Mouse (Mus musculus): ENCODE data around the gene Nabp1.
"Not testable (repeated sequence)": the region's sequence is repeated elsewhere in the genome, so short reads cannot be mapped to it uniquely, and the experiment has no call there.

Nabp1 gene

DNA sequence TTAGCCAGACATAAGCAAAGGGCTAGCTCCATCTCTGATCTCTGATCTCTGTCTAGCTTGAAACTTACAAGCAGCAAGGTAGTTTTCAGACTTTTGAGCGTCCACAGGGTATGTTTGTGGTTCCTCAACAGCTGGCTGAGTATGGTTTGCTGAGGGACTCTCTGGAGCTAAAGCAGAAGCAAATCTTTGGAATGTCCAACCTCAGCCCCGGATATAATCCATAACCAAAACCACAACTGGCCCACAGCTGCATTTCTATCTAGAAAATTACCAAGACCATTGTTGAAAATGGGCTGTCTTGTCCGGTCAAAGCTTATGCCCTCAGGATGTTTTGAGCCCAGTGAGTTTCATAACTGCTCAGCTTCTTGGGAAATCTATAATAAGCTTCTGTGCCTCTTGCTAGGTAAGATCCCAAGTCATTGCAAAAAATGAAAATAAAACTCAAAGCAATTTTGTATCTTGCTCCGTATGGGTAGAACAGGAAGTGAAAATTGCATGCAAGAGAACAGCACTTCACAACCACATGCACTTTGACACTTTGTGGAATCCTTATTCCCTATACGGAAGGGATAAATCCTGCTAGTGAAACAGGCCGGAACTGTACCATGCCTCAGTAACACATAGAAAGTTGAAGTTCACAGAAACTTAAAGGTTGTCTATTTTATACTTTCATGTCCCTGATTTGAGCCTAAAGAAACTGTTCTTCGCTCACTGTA lies 15.5 kb upstream of the Nabp1 start:
- DNase-seq (ENCODE audit: inconsistent age in 2 of 2, low spot score in 1 of 2): no peak

DNA sequence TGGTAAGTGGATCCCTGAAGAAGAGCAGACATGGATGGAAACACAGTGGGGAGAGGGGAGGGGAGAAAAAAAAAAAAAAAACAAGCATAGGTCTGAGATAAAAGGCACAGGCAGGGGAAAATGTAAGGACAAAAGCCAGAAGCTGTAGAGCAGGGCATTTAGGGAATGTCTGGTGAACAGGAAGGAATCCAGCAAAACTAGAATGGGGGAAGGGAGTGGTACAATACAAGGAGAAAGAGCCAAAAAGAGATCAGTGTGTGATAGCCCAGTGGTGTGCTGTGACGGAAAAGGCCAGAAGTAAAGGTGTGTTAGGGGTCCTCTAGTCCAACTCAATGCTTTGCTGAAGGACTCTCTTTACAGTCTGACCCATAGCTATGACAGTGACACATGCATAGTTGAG lies 8.1 kb upstream of the Nabp1 start:
- DNase-seq (ENCODE audit: inconsistent age in 2 of 2, low spot score in 1 of 2): no peak

DNA sequence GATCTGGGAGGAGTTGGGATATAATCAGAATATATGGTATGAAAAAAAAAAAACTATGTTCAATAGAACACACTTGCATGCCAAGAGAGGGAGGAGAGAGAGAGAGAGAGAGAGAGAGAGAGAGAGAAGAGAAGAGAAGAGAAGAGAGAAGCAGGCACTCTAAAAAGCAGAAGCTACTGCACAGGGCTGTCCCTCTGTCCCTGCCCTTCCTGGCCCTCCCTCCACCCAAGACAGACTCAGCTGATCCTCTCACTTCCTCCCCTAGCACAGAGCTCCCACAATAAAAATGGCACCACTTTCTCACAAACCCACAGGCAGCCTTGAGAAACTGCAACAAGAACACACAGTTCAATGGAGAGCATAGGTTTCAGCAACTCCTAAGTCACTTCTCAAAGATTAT lies 2.2 kb upstream of the Nabp1 start:
- no peak for DNase-seq (ENCODE audit: inconsistent age in 2 of 2, low spot score in 1 of 2)

DNA sequence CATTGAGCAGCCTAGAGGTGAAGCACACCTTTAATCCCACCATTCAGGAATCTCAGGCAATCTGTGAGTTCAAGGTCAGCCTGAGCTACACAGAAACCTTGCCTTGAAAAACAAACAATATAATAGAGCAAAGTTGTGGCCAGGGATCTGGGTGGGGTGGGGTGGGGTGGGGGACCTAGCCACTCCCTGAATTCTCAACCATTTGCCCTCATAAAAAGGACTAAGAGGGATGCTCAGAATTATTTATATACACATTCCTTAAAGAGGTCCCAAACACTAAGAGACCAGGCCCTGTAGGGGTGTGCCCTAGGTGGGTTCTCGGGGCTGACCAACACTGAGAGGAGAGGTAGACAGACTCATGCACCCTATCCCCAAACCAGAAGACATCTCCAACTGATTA lies 1.5 kb upstream of the Nabp1 start:
- DNase-seq (ENCODE audit: inconsistent age in 2 of 2, low spot score in 1 of 2): no peak

DNA sequence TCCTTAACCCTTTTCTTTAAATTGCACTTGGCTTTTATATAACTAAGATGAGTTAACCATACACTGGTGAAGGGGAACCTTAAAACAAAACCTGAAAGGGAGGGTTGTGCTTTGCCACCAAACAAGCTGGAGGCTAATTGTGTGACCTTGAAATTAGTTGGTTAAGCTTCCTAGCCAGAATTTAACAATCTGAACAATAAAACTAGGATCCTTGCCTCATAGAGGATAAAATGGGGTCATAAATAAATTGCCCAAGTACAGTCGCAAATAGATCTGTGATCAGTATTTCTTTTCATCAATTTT lies 753 bp upstream of the Nabp1 start:
- DNase-seq (ENCODE audit: inconsistent age in 2 of 2, low spot score in 1 of 2): no peak

DNA sequence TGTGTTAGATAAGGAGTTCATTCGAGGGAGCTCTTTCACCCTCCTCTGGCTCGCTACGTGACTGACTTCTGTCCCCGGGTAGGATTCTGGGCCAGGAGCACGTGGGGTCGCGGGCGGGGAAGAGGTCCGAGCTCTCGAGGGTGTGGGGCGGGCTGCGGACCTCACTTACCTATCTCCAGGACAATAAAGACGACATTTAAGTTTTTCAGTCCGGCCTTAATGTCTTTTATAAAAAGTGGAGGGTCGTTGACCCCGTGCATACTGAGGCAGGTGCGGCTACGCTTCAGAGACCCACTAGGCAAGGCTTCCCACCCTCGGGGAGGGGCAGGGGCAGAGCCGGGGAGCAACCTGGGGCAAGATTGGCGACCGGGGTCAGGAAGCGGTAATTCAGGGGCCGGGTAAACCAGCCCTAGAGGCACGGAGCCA lies 556 bp downstream of the Nabp1 start:
- no peak for DNase-seq (ENCODE audit: inconsistent age in 2 of 2, low spot score in 1 of 2)

DNA sequence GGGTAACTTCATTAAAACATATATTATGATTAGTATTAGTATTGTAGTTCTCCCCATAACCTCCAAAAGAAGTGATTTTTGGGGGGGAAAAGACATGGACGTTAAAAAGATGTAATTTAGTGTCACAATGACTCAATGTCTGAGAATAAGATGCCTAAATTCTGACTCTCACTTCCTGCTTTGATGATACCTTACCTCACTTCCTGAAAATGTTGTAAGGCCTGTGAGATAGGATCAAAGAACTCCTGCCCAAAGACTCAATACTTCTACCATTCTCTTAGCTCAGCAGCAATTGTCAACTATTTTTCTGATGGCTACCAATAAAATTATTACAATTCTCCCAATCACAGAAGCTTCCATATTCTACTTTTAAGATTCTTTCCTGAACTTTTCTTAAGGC lies 1.8 kb downstream of the Nabp1 start:
- no peak for DNase-seq (ENCODE audit: inconsistent age in 2 of 2, low spot score in 1 of 2)

DNA sequence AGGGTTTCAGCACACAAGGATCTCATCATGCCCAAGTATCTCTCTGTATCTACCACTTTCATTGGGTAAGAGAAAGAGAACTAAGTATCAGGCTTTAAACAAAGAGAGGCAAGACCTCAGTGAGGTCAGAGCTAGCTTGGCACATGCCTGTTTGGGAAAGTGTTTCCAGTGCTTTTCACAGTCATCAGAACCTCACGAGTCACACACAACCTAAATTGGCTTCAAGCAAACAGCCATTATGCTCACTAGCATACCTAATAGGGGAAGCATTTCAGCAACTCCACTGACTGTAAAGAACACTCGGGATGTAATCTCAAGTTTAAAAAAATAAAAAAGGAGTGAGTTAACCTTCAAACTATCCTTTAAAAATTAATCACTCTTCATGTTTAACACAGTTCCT lies 10.1 kb downstream of the Nabp1 start:
- no peak for DNase-seq (ENCODE audit: inconsistent age in 2 of 2, low spot score in 1 of 2)

DNA sequence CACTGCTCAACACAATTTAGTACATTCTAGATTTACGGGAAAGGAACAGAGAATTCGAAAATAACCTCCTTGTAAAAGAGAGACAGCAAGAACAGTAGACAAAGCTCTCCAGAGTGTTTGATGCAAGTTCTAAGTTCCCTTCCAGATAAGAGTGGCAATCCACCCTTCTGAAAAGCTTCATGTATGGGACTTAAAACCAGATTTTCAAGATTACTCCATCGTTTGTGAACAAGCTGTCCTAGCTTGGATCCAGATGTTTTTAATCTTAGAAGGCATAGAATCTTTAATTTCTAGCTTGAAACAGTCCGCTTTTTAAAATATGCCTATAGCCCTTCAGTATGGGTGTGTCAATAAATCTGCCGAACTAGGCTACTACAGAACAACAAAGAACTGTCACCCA lies 11.0 kb downstream of the Nabp1 start:
- no peak for DNase-seq (ENCODE audit: inconsistent age in 2 of 2, low spot score in 1 of 2)

DNA sequence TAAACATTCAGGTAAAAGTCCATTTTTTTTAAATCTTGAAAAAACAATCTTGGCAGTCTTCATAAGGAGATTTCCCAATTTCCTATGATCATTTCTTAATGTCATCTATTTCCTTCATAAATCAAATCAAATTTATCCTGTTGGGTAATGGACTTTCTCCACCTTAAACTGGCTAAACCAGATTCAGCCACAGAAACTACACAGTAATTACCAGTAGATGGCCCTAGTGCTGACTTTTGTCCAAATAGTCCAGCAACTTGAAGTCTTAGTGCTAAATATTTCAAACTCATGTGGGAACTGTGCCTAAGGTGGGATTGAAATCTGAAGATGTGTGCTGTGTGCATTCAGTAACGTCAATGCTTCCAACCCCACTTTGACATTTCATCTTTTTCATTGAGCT lies 11.8 kb downstream of the Nabp1 start:
- DNase-seq (ENCODE audit: inconsistent age in 2 of 2, low spot score in 1 of 2): peak in 1 of 2 experiments; percentile 71

DNA sequence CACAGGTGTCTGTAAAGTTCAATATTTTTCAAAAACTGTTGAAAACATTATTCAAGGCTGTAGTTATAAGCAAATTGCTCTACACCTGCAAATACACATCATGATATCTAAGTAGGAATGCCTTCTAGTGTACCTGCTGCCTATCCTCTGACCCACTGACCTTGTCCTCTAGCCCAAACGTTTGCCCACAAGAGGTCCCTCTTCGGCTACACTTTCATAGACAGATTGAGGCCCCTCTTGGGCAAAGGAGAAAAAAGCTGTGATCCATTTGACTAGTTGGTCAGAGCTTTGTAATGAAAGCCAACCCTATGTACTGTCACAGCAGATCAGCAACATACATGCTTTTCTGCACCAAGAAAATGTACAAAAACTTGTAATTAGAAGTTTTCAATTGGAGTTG lies 12.9 kb downstream of the Nabp1 start:
- no peak for DNase-seq (ENCODE audit: inconsistent age in 2 of 2, low spot score in 1 of 2)

DNA sequence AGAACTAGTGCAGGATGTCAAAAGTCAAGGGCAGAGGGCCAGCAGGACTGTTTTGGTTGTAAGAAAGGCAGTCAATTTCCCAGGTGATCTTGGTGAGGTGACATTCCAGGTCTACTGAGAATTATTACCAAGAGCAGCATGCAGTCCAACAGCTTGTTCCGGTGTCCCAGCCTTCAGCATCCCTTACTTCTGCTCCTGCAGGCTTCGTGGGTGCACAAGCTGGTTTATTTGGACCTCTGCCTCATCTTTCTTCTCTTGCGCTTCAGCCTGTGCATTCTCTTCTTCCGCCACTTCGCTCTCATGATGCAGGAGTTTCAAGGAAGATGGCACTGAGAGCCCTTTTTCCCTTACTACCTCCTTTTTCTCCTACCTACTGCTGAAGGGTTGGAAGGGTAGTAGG lies 15.2 kb downstream of the Nabp1 start:
- DNase-seq (ENCODE audit: inconsistent age in 2 of 2, low spot score in 1 of 2): peak in 1 of 2 experiments; percentile 16

DNA sequence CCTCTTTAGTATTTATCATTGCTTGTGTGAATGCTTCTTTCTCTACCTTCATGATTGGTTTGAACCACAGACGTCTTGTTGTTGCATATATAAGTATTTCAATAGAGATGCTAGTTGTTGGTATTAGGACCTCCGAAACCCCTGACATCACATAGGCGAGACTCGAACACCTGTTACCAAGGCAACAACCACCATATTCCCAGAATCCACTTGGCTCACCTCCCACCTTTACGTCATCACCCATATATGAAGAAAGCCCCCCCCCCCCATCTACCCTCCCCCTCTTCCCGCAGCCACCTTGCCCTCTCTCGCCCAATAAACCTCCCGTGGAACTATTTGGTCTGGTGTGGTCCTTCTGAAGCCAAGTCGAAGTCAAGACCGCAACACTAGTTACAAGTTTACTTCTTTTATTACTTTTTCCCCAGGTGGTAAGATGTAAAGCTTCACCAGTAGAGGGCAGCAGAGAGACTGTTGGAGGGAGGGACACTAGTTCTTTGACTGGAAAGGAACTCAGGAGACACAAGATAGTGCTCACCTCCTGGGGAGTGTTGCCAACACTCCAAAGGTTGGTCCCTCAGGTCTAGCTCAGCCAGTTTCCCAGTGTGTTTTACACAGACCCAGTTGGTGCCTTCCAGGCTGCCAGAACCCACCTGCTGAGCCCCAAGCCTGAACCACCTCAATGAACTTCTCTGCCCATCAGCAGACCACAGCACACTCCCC lies 19.3 kb downstream of the Nabp1 start:
- DNase-seq (ENCODE audit: inconsistent age in 2 of 2, low spot score in 1 of 2): peak in 1 of 2 experiments; percentile 82

DNA sequence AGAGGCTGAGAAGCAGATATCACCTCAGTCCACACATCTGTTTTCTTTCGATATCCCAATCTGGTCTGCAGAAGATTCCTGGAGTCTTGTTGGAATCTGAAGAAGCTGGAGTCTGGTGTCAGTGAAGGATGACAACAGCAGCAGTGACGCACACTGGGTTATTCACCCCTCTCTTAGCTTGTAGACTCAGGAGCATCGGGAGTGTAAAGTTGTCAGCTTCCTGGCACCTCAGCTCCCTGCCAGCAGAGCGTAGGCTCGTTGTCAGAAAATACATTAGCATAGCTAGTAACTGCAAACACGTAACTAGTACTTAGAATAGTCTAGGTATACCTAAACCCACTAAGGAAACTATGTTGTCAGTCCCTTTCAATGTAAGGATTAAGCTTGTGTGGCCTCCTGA lies 20.1 kb downstream of the Nabp1 start:
- DNase-seq (ENCODE audit: inconsistent age in 2 of 2, low spot score in 1 of 2): no peak

DNA sequence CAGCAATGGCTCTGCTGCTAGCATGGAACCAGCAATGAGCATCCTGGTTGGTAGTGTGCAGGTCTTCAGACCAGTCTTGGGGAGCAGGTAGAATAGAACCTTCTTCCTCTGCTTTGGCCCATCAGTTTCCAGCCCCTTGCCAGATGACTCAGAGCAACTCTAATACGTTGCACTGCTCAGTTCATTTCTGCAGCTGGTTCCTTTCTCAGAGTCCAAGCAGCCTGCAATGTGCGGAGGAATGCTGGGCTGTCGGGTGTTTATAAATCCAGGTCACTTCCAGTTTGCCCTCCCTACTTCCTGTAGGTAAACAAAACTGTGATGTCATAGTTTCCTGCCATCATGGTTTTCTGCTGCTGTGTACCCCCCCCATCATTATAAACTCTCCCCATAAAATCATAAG lies 21.0 kb downstream of the Nabp1 start:
- peak in 1 of 2 experiments; percentile 11 for DNase-seq (ENCODE audit: inconsistent age in 2 of 2, low spot score in 1 of 2)

DNA sequence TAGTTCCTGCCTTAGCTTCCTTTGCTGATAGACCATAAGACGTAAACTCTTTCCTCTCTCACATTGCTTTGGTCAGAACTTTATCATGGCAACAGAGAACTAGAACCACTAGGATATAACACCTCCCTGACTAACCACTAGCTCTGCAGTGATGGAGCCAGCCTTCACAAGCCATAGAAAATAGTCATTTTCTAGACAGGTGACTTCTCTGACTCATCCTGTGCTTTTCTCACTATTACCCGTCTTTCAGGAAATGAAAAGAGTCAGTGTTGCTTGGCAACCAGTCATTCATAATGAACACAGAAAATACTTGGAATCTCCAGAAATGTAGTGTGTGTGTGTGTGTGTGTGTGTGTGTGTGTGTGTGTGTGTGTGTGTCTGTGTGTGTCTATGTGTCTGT lies 29.4 kb downstream of the Nabp1 start:
- DNase-seq (ENCODE audit: inconsistent age in 2 of 2, low spot score in 1 of 2): peak in 1 of 2 experiments; percentile 14

DNA sequence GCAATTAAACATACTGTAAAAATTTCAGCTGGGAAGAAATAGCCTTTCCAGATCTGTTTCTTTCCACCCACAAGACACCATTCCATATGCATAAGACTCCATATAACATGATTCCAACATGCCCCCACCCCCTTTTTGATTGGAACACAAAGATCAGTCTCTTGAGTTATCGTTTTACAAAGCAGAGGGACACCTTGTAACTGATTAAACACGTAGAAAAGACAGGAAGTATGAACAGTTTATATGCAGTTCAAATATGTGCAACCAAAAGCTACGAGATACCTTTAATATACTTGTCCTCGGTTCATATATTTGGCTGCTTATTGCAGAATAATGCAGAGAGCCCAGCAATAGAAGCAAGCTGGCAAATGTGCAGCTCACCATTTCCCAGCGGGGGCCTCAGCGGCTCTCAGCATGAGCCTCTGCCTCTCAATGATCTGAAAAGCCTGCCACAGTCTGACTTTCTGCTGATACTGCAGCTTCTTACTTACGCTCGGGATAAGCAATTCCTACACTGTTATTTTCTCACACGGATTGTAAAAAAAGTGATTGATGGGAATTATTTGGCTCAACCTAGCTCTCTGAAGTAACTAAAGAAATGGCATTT lies 32.3 kb downstream of the Nabp1 start:
- DNase-seq (ENCODE audit: inconsistent age in 2 of 2, low spot score in 1 of 2): peak in 1 of 2 experiments; percentile 21

DNA sequence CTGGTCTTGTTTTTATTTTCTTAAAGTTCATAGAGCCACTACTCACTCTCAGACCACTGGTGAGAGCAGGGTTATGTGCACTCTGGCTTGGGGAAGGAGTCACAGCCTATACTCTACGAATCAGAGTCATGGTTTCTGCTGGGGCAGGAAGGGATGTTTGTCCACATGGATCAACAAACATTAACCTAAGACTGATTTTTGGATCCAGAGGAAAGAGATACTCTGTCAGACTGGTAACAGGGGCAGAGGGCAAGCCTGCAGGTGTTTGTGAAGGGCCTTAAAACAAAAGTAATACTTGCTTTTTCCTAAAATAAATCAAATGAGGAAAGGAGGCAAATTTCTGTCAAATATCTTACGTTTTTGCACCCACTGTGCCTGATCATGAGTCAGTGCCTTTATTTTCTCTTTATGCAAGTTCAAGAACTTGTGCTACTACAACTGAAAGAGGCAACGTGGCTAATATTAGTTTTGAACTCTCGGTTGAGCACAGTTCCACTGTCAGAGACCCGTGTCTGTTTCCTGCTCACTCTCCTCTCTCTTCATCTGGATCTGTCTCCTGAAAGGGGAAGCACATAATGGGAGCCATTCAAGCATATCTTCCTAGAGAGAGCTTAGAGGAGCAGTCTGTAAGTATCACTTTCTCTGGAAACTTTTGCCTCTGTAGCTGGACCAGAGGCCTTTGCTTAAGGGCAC lies 32.9 kb downstream of the Nabp1 start:
- no peak for DNase-seq (ENCODE audit: inconsistent age in 2 of 2, low spot score in 1 of 2)

DNA sequence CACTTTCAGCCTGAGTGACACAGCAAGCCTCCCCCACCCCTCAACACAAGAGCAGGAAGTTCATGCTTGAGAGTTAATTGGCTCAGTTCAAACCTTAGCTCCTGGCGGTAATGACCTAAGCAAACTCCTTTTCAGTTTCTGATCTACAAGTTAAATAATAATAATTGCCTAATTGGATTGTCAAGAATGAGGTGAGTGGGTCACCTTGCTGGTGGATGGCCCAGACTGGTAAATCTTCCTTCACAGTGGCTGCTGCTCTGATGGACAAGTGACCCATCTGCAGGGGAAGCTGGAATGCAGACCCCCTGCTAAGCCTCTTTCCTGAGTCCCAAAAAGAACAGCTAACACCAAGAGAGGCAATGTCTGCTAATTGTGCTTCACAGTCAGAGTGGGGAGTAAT lies 48.5 kb downstream of the Nabp1 start:
- no peak for DNase-seq (ENCODE audit: inconsistent age in 2 of 2, low spot score in 1 of 2)

DNA sequence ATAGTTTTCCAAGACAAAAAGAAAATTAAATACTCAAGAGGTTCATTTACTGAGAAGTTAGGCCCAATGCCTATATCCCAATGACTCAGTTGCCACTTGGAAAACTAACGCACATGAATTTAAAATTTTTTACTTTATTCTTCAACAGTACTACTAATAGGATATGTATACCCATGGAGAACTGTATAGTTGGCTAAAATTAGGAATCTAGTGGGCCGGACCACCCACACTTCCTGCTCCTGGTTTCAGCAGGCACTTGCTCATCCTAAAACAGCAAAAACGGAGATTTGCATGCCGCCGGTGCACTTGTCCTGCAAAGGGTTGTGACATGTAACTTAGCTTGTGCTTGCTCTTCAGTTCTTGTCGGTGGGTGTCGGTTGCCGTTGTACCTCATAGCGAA lies 51.9 kb downstream of the Nabp1 start:
- DNase-seq (ENCODE audit: inconsistent age in 2 of 2, low spot score in 1 of 2): no peak

DNA sequence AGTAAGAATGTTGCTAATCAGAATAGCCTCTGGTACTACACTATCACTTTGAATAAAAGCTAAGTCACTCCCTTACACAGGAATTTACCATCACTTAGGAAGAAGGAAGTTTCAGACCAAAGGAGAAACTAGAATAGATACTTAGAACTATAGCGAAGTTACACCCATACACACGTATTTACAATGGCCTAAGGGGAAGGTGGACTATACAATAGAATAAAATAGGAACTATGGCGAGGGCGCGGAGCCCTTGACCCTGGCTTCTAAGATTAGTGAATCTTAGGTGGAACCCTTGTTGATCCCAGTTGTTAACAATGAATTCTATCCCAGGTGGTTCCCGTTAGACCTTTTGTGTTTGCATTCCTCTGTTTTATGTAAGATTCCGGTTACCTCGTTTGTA lies 57.2 kb downstream of the Nabp1 start:
- DNase-seq (ENCODE audit: inconsistent age in 2 of 2, low spot score in 1 of 2): not testable (repeated sequence)

DNA sequence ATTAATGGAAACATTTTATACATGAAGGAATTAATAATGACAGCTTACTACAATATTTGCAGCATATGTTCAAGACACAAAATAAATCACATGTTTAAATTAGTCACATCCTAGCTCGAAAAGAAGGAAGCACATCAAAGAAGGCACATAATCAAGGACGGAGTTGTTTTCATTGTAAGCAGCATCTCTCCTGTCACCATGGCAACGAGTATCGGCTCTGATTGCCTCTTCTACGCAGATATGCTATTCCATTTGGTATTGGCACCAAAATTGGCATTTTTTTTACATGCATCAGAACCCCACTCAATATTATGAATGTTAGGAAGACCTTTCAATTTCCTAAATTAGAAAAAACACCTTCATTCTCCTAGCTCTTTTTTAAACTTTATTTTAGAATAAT lies 59.5 kb downstream of the Nabp1 start:
- DNase-seq (ENCODE audit: inconsistent age in 2 of 2, low spot score in 1 of 2): no peak

All from adrenal gland, adult (tissue).